Mouse (Mus musculus) T-cell, adult 2 months (primary cell): Measurements from ENCODE around the gene Cpa4.
A peak's percentile ranks its signal among the peaks of the same experiment; 100 is the strongest.

Experiments
- DNase-seq: peaks from one replicate; pipeline ENCODE4 v3.0.0; 2022; ENCODE audit warnings: low spot score

The Cpa4 gene

DNA sequence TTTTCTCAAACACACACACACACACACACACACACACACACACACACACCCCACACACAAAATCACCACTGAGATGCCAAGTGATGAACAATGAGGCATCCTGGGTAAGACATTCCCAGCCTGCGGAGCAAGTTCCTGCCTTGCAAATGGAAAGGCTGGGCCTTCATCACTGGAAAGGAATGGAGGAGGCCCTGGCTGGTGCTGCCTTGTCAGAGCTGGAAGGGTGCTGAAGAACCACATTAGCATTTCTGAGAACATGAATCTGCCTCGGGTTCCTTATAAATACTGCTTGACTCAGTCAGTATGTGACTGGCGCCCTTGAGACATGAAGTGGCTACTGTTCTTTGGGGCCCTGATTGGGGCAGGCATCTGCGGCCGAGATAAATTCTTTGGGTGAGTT is at the start of gene Cpa4:
TSS of gene Cpa4 (plus strand) at position 301 of the 400 bp plus-strand sequence.
- DNase-seq: no peak

DNA sequence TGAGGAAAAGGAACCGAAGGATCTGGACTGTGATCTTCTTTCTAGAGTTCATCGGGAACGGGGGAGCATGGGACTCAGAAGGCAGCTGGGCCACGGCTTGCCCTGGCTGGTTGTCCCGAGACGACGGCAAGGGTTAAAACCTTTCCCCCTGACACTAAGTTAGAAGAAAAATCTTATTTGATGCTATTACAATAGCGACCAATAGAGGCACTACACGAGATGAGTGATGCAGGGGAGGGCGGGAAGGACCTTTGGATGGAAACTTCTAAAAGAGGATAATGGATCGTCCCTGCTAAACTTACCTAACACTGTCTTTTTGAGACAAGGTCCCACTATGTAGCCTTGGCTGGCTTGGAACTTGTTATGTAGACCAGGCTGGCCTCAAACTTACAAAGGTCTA is 47.8 kb upstream of the Cpa4 start:
- no peak for DNase-seq

- DNase-seq: no peak
These were observed 42.5 kb upstream of the Cpa4 start for GRCm38 (mm10) chr6:30525456-30526332.

DNA sequence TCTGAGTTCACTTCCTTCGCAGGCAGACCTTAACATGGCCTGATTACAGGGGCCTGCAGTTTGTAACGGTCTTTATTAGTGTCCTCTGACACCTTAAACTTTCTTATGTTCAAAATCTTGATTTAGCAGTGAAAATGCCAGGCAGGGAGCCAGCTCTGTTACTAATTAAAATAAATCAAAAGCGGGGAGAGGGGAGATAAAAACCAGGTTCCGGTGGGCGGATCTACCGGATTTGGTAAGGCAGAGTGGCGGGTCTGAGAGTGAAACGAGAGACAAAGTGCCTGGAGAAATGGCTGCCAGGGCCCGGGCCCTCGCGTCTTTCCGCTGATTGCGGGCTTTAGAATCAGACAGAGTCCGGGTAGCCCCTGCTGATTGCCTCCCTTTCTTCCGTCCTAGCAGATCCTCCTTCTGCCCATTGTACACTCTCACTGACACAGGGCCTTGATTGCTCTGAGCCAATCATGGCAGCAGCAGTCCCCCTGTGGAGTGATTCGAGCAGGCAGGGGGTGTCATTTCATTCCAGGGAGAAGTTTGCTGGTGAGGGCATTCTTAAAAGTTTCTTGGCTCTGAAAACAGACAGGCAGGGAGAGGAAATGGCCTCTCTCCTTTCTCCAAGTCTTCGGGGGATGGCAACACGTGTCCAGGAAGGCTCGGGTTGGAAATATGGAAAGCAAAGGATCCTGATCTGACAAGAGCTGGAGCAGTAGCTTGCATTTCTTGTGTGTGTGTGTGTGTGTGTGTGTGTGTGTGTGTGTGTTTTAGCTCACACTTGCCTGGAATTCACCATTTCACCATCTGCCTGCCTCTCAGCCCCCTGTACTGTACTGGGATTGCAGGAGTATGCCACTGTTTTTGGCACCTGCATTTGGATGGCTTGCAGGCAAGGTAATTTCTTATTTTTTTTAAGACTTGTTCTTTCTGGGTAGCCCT is 41.3 kb upstream of the Cpa4 start:
- no peak for DNase-seq

DNA sequence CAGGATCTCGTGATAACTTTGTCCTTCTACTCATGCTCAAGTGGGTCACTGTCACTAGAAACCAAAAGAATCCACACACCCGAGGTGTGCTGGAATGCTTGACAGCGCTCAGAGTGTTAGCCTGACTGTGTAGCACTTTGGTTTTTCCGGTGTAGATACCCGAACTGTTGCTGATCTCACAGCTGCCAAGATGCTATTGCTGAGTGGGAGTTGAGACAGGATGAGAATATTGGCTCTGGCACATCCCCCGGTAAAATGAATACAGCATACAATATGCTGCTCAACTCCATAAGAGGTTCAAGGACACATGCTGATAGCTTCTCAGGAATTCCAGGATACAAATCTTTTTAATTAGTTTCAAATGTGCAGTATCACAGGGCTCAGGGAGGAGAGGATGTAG is 39.4 kb upstream of the Cpa4 start:
- no peak for DNase-seq

DNA sequence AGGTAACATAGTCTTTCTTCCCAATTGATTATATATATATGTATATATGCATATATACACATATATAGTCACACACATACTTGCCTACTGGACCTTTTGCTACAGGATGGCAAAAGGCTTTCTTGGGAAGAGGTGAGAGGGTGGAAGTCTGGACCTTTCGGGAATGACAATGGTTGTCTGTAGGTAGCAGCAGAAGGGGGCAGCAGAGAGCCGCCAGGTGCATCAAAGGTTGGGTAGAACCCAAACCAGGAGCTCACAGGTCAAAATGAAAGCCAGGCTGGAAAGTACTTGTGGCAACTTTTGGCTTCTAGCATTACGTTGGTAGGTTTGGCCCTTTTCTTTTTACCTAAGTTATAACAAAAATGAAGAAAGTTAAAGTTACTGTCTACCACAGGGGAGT is 32.8 kb upstream of the Cpa4 start:
- no peak for DNase-seq

GRCm38 (mm10) chr6:30538240-30538639 is 29.9 kb upstream of the Cpa4 start:
- DNase-seq: no peak

- DNase-seq: no peak
These were observed 29.4 kb upstream of the Cpa4 start for GRCm38 (mm10) chr6:30538800-30539199.

DNA sequence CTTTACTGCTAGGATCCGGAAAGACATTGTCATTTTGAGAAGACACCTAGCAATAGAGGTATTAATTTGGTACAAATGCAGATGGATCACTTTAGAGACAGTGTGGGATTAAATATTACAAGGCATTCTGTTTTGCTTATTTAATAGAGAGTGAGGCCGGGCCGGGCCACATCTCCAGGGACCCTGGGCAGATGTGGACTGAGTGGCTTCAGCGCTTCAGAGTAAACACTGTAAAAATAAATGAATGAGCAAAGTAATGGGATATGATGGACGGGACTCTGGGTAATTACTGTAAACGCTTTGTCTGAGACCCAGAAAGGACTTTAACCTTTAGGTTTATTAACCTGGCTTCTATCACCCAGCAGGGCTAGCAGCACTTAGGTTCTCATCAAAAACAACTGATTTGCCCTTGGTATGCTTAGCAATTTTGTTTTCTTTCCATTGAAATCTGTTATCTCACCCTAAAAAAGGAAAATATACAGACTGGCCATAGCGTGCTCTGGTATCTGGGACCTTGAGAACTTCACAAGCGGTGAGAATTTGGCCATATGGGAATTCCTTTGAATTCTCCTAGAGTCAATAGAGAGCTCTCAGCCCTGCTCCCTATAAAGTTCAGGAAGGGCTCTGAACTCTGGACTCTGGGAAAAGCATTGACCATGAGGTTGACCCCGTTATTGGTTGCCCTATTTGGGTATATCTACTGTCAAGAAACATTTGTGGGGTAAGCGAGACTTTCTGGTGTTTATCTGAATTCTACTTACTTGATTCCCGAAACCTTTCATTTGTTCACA is 27.0 kb upstream of the Cpa4 start, which contains the start of gene Cpa2:
TSS of gene Cpa2 (plus strand) at position 574 of the 791 bp plus-strand sequence.
- no peak for DNase-seq

- no peak for DNase-seq
These were observed 25.9 kb upstream of the Cpa4 start for GRCm38 (mm10) chr6:30542277-30542676.

DNA sequence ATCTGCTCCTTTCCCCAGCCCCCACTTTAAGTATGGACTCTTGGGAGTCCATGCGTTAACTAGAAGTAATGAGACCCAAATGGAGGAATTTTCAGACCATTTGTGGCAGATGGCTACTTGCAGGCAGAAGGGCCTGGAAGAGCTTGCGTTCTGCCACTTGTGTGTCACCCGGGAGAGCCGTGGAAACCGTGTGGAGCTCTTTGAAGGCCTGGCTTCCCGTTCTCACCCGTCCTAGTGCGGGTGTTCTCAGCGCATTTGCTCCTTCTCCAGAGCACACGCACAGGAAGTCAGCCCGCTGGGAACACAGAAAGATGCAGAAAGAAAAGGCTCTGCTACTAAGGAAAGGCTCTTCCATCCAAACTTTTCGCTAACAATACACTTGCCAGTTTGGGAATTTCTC is 25.1 kb upstream of the Cpa4 start:
- no peak for DNase-seq

DNA sequence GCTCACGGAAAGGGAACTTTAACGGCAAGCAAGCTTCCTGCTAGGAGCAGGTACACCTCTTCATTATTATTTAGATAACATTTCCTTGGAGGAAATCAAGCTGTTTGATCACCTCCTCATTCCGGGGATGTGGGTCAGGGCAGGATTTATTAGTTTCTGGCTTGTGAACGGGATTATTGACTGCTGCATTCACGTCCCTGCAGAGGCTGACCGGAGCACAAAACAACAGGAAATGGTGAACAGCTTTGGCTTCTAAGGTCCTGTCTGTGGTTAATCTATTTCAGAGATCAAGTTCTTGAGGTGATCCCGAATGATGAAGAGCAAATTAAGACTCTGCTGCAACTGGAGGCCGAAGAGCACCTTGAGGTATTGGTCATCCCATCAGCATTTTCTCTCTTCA is 24.3 kb upstream of the Cpa4 start:
- no peak for DNase-seq

GRCm38 (mm10) chr6:30545689-30546088 is 22.5 kb upstream of the Cpa4 start:
- no peak for DNase-seq

- peak; percentile 6 for DNase-seq
These were observed 21.4 kb upstream of the Cpa4 start for GRCm38 (mm10) chr6:30546571-30547273.

GRCm38 (mm10) chr6:30547274-30547645 is 20.9 kb upstream of the Cpa4 start:
- no peak for DNase-seq

GRCm38 (mm10) chr6:30547656-30548306 is 20.4 kb upstream of the Cpa4 start:
- DNase-seq: no peak

- no peak for DNase-seq
These were observed 18.9 kb upstream of the Cpa4 start for GRCm38 (mm10) chr6:30549231-30549761.

DNA sequence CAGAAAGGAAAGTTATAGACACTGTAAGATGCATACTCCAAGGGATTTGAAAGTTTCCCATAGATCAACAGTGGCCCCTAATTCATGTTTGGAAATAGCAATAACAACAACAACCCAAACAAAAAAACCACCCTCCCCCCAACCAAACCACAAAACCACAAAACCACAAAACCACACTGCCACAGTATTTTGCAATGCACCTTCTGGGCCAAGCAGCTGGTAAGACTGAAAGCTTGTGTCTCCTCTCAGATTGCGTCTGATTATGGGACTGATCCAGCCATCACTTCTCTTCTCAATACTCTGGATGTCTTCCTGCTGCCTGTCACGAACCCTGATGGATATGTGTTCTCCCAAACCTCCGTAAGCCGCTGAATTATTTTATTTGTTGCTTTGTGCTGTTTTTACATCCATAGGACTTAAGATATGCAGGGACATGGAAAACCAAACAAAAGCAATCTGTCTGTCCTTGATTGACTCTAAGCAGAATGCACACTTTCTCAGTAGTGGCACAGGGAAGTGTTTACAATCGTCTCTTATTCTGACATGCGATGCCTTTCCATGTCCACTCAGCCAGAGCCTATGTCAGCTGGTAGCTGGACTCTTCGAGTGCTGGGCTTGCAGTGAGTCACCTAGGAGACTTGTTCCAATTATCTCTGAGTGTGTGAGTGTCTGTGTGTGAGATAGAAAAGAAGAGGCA is 17.5 kb upstream of the Cpa4 start:
- DNase-seq: no peak

DNA sequence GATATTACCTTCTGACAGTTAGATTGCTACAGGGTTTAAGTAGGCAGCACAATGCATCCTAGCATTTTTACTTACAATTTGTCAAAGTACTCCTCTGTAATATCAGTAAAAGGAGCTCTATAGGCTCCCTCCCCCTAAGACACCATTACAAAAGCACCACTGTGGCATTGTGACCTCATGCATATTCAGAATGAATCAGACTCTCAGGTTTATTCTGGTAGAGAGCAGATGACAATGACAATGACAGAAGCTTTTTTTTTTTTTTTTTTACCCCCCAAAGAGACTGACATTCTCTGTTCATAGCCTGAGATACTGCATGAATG is 17.0 kb upstream of the Cpa4 start:
- no peak for DNase-seq
